Mouse (Mus musculus) CH12.LX (cell line): Measurements from ENCODE around the gene Tead1. TPM values are rescaled to one million over a fixed set of nuclear protein-coding genes. Genes with fewer than 3 reads are reported as not detected.

Experiments
- DNase-seq: peaks from one replicate; pipeline ENCODE4 v3.0.0-alpha.2; 2013; ENCODE audit errors: extremely low read depth
- H3K27ac ChIP-seq: 2 replicates; pipeline ENCODE4 v1.5.1; 2012; ENCODE audit warnings: low read depth, mild to moderate bottlenecking, control low read depth, moderate library complexity; ENCODE audit not compliant: insufficient read depth
- H3K27me3 ChIP-seq: replicated peaks from 2 replicates; pipeline ENCODE3; 2012; ENCODE audit warnings: inconsistent platforms
- H3K36me3 ChIP-seq, 2 experiments: replicated peaks in 1 of 2; 2 replicates each; pipeline versions ENCODE3 to v1.6.1; 2012; ENCODE audit warnings: inconsistent platforms in 1 of 2, low read length in 1 of 2, mild to moderate bottlenecking in 1 of 2, mixed read lengths in 1 of 2, moderate library complexity in 1 of 2; ENCODE audit not compliant: control insufficient read depth in 1 of 2, insufficient read depth in 1 of 2
- H3K4me1 ChIP-seq, 2 experiments: 2 replicates each; pipeline ENCODE4 v1.6.1; 2012; ENCODE audit warnings: inconsistent platforms in 1 of 2, moderate library complexity in 1 of 2; ENCODE audit not compliant: insufficient read depth in 2 of 2, control insufficient read depth in 1 of 2
- H3K4me2 ChIP-seq: 2 replicates; pipeline ENCODE4 v1.6.1; 2012; ENCODE audit warnings: low read depth, mild to moderate bottlenecking, control low read depth; ENCODE audit not compliant: poor library complexity, insufficient read depth, severe bottlenecking
- H3K4me3 ChIP-seq, 3 experiments: fragments of 150-350 bp in 1 of 3; sonication (generic) in 1 of 3; replicated peaks in 1 of 3; 2 replicates each; pipeline versions ENCODE3 to v1.5.1; 2011 to 2012; ENCODE audit warnings: low read depth in 2 of 3, low read length in 2 of 3, mild to moderate bottlenecking in 2 of 3, moderate library complexity in 2 of 3, control low read depth in 1 of 3, improper control_type of control experiment in 1 of 3, inconsistent platforms in 1 of 3, mixed read lengths in 1 of 3; ENCODE audit not compliant: poor library complexity in 1 of 3
- H3K79me2 ChIP-seq: replicated peaks from 2 replicates; pipeline ENCODE4 v1.6.1; 2012; ENCODE audit warnings: mild to moderate bottlenecking, moderate library complexity; ENCODE audit not compliant: control insufficient read depth, poor library complexity, insufficient read depth, severe bottlenecking; ENCODE audit errors: extremely low read depth
- H3K9ac ChIP-seq: 2 replicates; pipeline ENCODE4 v1.6.1; 2012; ENCODE audit warnings: low read depth, mild to moderate bottlenecking, control low read depth, moderate library complexity; ENCODE audit not compliant: insufficient read depth
- H3K9me3 ChIP-seq: replicated peaks from 2 replicates; pipeline ENCODE3; 2012; ENCODE audit warnings: low read length, inconsistent platforms, mixed read lengths
- BHLHE40 ChIP-seq: IDR thresholded peaks from 2 replicates; pipeline ENCODE4 v1.6.1; 2011; ENCODE audit warnings: mild to moderate bottlenecking, low read depth, low read length, improper control_type of control experiment
- CHD1 ChIP-seq: IDR thresholded peaks from 2 replicates; pipeline ENCODE4 v1.6.1; 2012; ENCODE audit warnings: low read depth, low read length, improper control_type of control experiment, inconsistent platforms
- CTCF ChIP-seq, 2 experiments: IDR thresholded peaks in 1 of 2; conservative IDR thresholded peaks in 1 of 2; 2 replicates each; pipeline ENCODE4 v1.5.1; 2011 to 2012; ENCODE audit warnings: low read depth in 2 of 2, low read length in 2 of 2, improper control_type of control experiment in 1 of 2, inconsistent platforms in 1 of 2, mild to moderate bottlenecking in 1 of 2, moderate library complexity in 1 of 2
- E2F4 ChIP-seq: IDR thresholded peaks from 2 replicates; pipeline ENCODE4 v1.6.1; 2011; ENCODE audit warnings: low read depth, low read length, improper control_type of control experiment; ENCODE audit not compliant: insufficient replicate concordance
- ELF1 ChIP-seq: IDR thresholded peaks from 2 replicates; pipeline ENCODE4 v1.6.1; 2014; ENCODE audit warnings: low read depth, mild to moderate bottlenecking, inconsistent platforms, low read length, improper control_type of control experiment
- GABPA ChIP-seq: IDR thresholded peaks from 2 replicates; pipeline ENCODE4 v1.6.1; 2012; ENCODE audit warnings: low read depth, low read length, improper control_type of control experiment, inconsistent platforms; ENCODE audit not compliant: insufficient replicate concordance
- JUN ChIP-seq: IDR thresholded peaks from 2 replicates; pipeline ENCODE4 v1.6.1; 2011; ENCODE audit warnings: low read depth, mild to moderate bottlenecking, low read length, improper control_type of control experiment, moderate library complexity; ENCODE audit not compliant: insufficient read depth
- KAT2A ChIP-seq: IDR thresholded peaks from 2 replicates; pipeline ENCODE4 v1.6.1; 2012; ENCODE audit warnings: low read length, improper control_type of control experiment, inconsistent platforms; ENCODE audit not compliant: insufficient replicate concordance
- MAX ChIP-seq: IDR thresholded peaks from 2 replicates; pipeline ENCODE4 v1.6.1; 2011; ENCODE audit warnings: low read length, improper control_type of control experiment
- MXI1 ChIP-seq: IDR thresholded peaks from 2 replicates; pipeline ENCODE4 v1.6.1; 2011; ENCODE audit warnings: mild to moderate bottlenecking, low read depth, low read length, improper control_type of control experiment
- MYC ChIP-seq: IDR thresholded peaks from 2 replicates; pipeline ENCODE4 v1.6.1; 2011; ENCODE audit warnings: low read depth, mild to moderate bottlenecking, improper control_type of control experiment, low read length
- NELFE ChIP-seq: IDR thresholded peaks from 2 replicates; pipeline ENCODE4 v1.6.1; 2011; ENCODE audit warnings: low read depth, low read length, improper control_type of control experiment
- NRF1 ChIP-seq: IDR thresholded peaks from 2 replicates; pipeline ENCODE4 v1.6.1; 2014; ENCODE audit warnings: low read depth, mild to moderate bottlenecking, inconsistent platforms, low read length, improper control_type of control experiment, moderate library complexity
- PAX5 ChIP-seq: IDR thresholded peaks from 2 replicates; pipeline ENCODE4 v1.6.1; 2012; ENCODE audit warnings: low read length, inconsistent platforms, mixed read lengths
- POLR2A ChIP-seq: IDR thresholded peaks from 2 replicates; pipeline ENCODE4 v1.6.1; 2011; ENCODE audit warnings: low read depth, mild to moderate bottlenecking, improper control_type of control experiment, low read length
- POLR2AphosphoS2 ChIP-seq: IDR thresholded peaks from 2 replicates; pipeline ENCODE4 v1.6.1; 2011; ENCODE audit warnings: low read depth, low read length, improper control_type of control experiment
- RAD21 ChIP-seq: IDR thresholded peaks from 2 replicates; pipeline ENCODE4 v1.6.1; 2011; ENCODE audit warnings: low read depth, mild to moderate bottlenecking, low read length, improper control_type of control experiment, moderate library complexity
- RCOR1 ChIP-seq: conservative IDR thresholded peaks from 2 replicates; pipeline ENCODE4 v1.6.1; 2012; ENCODE audit warnings: low read depth, mild to moderate bottlenecking, inconsistent platforms, low read length, improper control_type of control experiment
- SIN3A ChIP-seq: IDR thresholded peaks from 2 replicates; pipeline ENCODE4 v1.6.1; 2012; ENCODE audit warnings: low read length, improper control_type of control experiment, inconsistent platforms
- TCF12 ChIP-seq: IDR thresholded peaks from 2 replicates; pipeline ENCODE4 v1.6.1; 2014; ENCODE audit warnings: low read depth, mild to moderate bottlenecking, inconsistent platforms, low read length, improper control_type of control experiment
- ZC3H11A ChIP-seq: IDR thresholded peaks from 2 replicates; pipeline ENCODE4 v1.6.1; 2012; ENCODE audit warnings: low read depth, mild to moderate bottlenecking, inconsistent platforms, low read length, improper control_type of control experiment
- ZMIZ1 ChIP-seq: IDR thresholded peaks from 2 replicates; pipeline ENCODE4 v1.6.1; 2012; ENCODE audit warnings: low read depth, mild to moderate bottlenecking, inconsistent platforms, low read length, improper control_type of control experiment
- dilution Hi-C: fragments of 300-500 bp; cut with MboI; formaldehyde crosslinking; loops from 2 replicates; pipeline ENCODE4 v1.14.3; 2020; ENCODE audit warnings: low sequenced_read_pairs; ENCODE audit not compliant: extremely low pct_unique_long_range_greater_than_20kb, extremely low pct_ligation_motif_present
- in situ Hi-C: fragments of 300-500 bp; cut with MboI; formaldehyde crosslinking; loops from 3 replicates; pipeline ENCODE4 v1.14.3; 2019; ENCODE audit warnings: low sequenced_read_pairs, low pct_ligation_motif_present, low pct_unique_long_range_greater_than_20kb, mixed read lengths
- polyA plus RNA-seq: library from polyadenylated mRNA; unstranded; fragments of >175 nt; gene quantifications from 2 replicates; pipeline ENCODE4 v1.2.1, GENCODE M21; 2012; ENCODE audit warnings: low read depth; ENCODE audit not compliant: insufficient read length
- total RNA-seq, 2 experiments: library from RNA; depleted of rRNA; stranded (reverse); fragments of 300-350 nt in 1 of 2; fragments of >200 nt in 1 of 2; gene quantifications; 2 replicates each; pipeline ENCODE4 v1.2.3; 2012 to 2014

The Tead1 gene
- total and polyA plus RNA-seq, 3 experiments = not detected

GRCm38 (mm10) chr7:112822879-112823278 lies 143.8 kb downstream of the Tead1 start:
- no peak overlapping the region for H3K4me2 ChIP-seq
- H3K4me3 ChIP-seq = no peak overlapping the region
- no peak overlapping the region for H3K27ac ChIP-seq
- no peaks in the 10 kb centered on the region for H3K79me2 ChIP-seq
- TF ChIP-seq MYC = no peak
- TF ChIP-seq BHLHE40 = no peak
- TF ChIP-seq KAT2A = no peak
- no peak for TF ChIP-seq GABPA
- no peak for TF ChIP-seq E2F4
- TF ChIP-seq PAX5 = no peak
- no peak for TF ChIP-seq NRF1
- no peak for TF ChIP-seq RCOR1
- no peak for TF ChIP-seq ZMIZ1
- TF ChIP-seq MAX = no peak
- no peak for TF ChIP-seq ZC3H11A
- TF ChIP-seq RAD21 = no peak
- TF ChIP-seq NELFE = no peak
- H3K36me3 ChIP-seq = no peaks in the 10 kb centered on the region
- DNase-seq = no peak
- in situ Hi-C loops = no loop called here
- no peaks in the 10 kb centered on the region for H3K9me3 ChIP-seq
- H3K9ac ChIP-seq = no peak overlapping the region
- H3K4me1 ChIP-seq = peaks cover 0 to 29% of the 10 kb centered on the region in 2 experiments; a peak in 2 of 4 replicates
- dilution Hi-C loops = no loop called here
- H3K27me3 ChIP-seq = no peaks in the 10 kb centered on the region

GRCm38 (mm10) chr7:112823621-112824020 lies 144.5 kb downstream of the Tead1 start:
- Histone ChIP-seq H3K4me2 (no peak overlapping the region), H3K9ac (no peak overlapping the region), H3K27me3 (no peaks in the 10 kb centered on the region), H3K27ac (no peak overlapping the region), H3K36me3 (no peaks in the 10 kb centered on the region), H3K79me2 (no peaks in the 10 kb centered on the region), H3K4me3 (no peak overlapping the region), H3K9me3 (no peaks in the 10 kb centered on the region), H3K4me1 (peaks cover 0 to 29% of the 10 kb centered on the region in 2 experiments; a peak in 2 of 4 replicates)
- no peak for TF ChIP-seq MXI1
- TF ChIP-seq RAD21 = no peak
- no peak for TF ChIP-seq JUN
- no peak for TF ChIP-seq ELF1
- TF ChIP-seq SIN3A = no peak
- no peak for TF ChIP-seq CHD1
- TF ChIP-seq TCF12 = no peak
- no peak for TF ChIP-seq KAT2A
- no peak for TF ChIP-seq POLR2AphosphoS2
- no peak for TF ChIP-seq CTCF (conservative IDR thresholded peaks at IDR 0.05 in 1 of 2, IDR thresholded peaks at IDR 0.05 in 1 of 2; ENCODE audit: low read depth in 2 of 2, low read length in 2 of 2)
- no peak for TF ChIP-seq POLR2A
- no peak for TF ChIP-seq GABPA
- no peak for TF ChIP-seq ZMIZ1
- TF ChIP-seq ZC3H11A = no peak
- no peak for TF ChIP-seq E2F4
- TF ChIP-seq NRF1 = no peak
- DNase-seq = no peak
- in situ Hi-C loops = no loop called here
- dilution Hi-C loops = no loop called here
